Mouse (Mus musculus) embryonic facial prominence, embryonic 13.5 days (tissue): ENCODE data around the gene Vps13d. TPM values are rescaled to one million over a fixed set of nuclear protein-coding genes. Genes with fewer than 3 reads are reported as not detected.

Source experiments
- ATAC-seq: fragments of 200-750 bp; cut with Nextera tagmentation; 2 replicates; pipeline ENCODE4 v1.8.0; 2017; ENCODE audit warnings: low read depth; ENCODE audit not compliant: insufficient number of reproducible peaks, insufficient read depth, low FRiP score, low TSS enrichment
- H3K27ac ChIP-seq: fragments of 300-500 bp; sonication (generic); 2 replicates; pipeline ENCODE4 v1.5.1; 2015; ENCODE audit warnings: moderate library complexity, mild to moderate bottlenecking, inconsistent platforms
- H3K27me3 ChIP-seq: fragments of 300-500 bp; sonication (generic); 2 replicates; pipeline ENCODE4 v1.6.1; 2015; ENCODE audit warnings: mild to moderate bottlenecking, inconsistent platforms
- H3K36me3 ChIP-seq: fragments of 300-500 bp; sonication (generic); 2 replicates; pipeline ENCODE4 v1.6.1; 2015; ENCODE audit warnings: mild to moderate bottlenecking, inconsistent platforms
- H3K4me1 ChIP-seq: fragments of 300-500 bp; sonication (generic); 2 replicates; pipeline ENCODE4 v1.6.1; 2015; ENCODE audit warnings: inconsistent platforms
- H3K4me2 ChIP-seq: fragments of 300-500 bp; sonication (generic); 2 replicates; pipeline ENCODE4 v1.6.1; 2015; ENCODE audit warnings: moderate library complexity, mild to moderate bottlenecking, inconsistent platforms
- H3K4me3 ChIP-seq: fragments of 300-500 bp; sonication (generic); 2 replicates; pipeline ENCODE4 v1.5.1; 2015; ENCODE audit warnings: mild to moderate bottlenecking, inconsistent platforms
- H3K9ac ChIP-seq: fragments of 300-500 bp; sonication (generic); 2 replicates; pipeline ENCODE4 v1.6.1; 2015; ENCODE audit warnings: mild to moderate bottlenecking, inconsistent platforms
- H3K9me3 ChIP-seq: fragments of 300-500 bp; sonication (generic); 2 replicates; pipeline ENCODE4 v1.6.1; 2016; ENCODE audit warnings: inconsistent platforms
- WGBS: fragments of 180-500 bp; shearing (Covaris S2); methylation state at CpG from one replicate; pipeline ENCODE4 v1.1.7; 2015; ENCODE audit warnings: mixed read lengths; 5-methylcytosine and 5-hydroxymethylcytosine counted together
- polyA plus RNA-seq: library from polyadenylated mRNA; unstranded; fragments of >200 nt; fragmentation: Nextera tagmentation; extraction: Ambion mirVana; gene quantifications from 2 replicates; pipeline ENCODE4 v1.2.1, GENCODE M21; 2015

The Vps13d gene
- polyA plus RNA-seq, 1 experiment from 2014 or later: 6.7 TPM

GRCm38 (mm10) chr4:144957721-144958120, 237.1 kb downstream of the Vps13d start:
- Histone ChIP-seq H3K9me3 (no peaks in the 10 kb centered on the region), H3K4me1 (peaks cover 5% of the 10 kb centered on the region), H3K27me3 (no peaks in the 10 kb centered on the region), H3K4me3 (no peak overlapping the region), H3K9ac (no peak overlapping the region), H3K27ac (no peak overlapping the region), H3K36me3 (no peaks in the 10 kb centered on the region), H3K4me2 (no peak overlapping the region)
- WGBS: 87% methylated on average over 2 of the region's 2 CpGs
- ATAC-seq: no peak

GRCm38 (mm10) chr4:144957186-144957585, 237.6 kb downstream of the Vps13d start:
- peaks cover 5% of the 10 kb centered on the region for H3K4me1 ChIP-seq
- H3K9me3 ChIP-seq: no peaks in the 10 kb centered on the region
- no peak overlapping the region for H3K27ac ChIP-seq
- 80% methylated on average over 4 of the region's 4 CpGs for WGBS
- H3K4me2 ChIP-seq: no peak overlapping the region
- no peak overlapping the region for H3K9ac ChIP-seq
- no peaks in the 10 kb centered on the region for H3K27me3 ChIP-seq
- no peak overlapping the region for H3K4me3 ChIP-seq
- H3K36me3 ChIP-seq: no peaks in the 10 kb centered on the region
- ATAC-seq: no peak

GRCm38 (mm10) chr4:144956293-144956692, 238.5 kb downstream of the Vps13d start:
- no peak overlapping the region for H3K9ac ChIP-seq
- WGBS: 85% methylated on average over 1 of the region's 1 CpGs
- peaks cover 5% of the 10 kb centered on the region for H3K4me1 ChIP-seq
- no peaks in the 10 kb centered on the region for H3K9me3 ChIP-seq
- no peaks in the 10 kb centered on the region for H3K36me3 ChIP-seq
- ATAC-seq: no peak
- H3K27me3 ChIP-seq: no peaks in the 10 kb centered on the region
- H3K27ac ChIP-seq: no peak overlapping the region
- H3K4me3 ChIP-seq: no peak overlapping the region
- no peak overlapping the region for H3K4me2 ChIP-seq

- Histone ChIP-seq H3K9me3 (no peaks in the 10 kb centered on the region), H3K9ac (no peak overlapping the region), H3K4me1 (peaks cover 5% of the 10 kb centered on the region), H3K4me3 (no peak overlapping the region), H3K27ac (no peak overlapping the region), H3K4me2 (no peak overlapping the region), H3K27me3 (no peaks in the 10 kb centered on the region), H3K36me3 (no peaks in the 10 kb centered on the region)
- ATAC-seq: no peak
- WGBS: 88% methylated on average over 1 of the region's 1 CpGs
These were observed 238.9 kb downstream of the Vps13d start for GRCm38 (mm10) chr4:144955863-144956262.

- no peak overlapping the region for H3K9ac ChIP-seq
- no peaks in the 10 kb centered on the region for H3K27me3 ChIP-seq
- ATAC-seq: no peak
- H3K27ac ChIP-seq: no peak overlapping the region
- WGBS: 86% methylated on average over 1 of the region's 1 CpGs
- H3K9me3 ChIP-seq: no peaks in the 10 kb centered on the region
- peaks cover 15% of the 10 kb centered on the region for H3K4me1 ChIP-seq
- no peaks in the 10 kb centered on the region for H3K36me3 ChIP-seq
- H3K4me2 ChIP-seq: no peak overlapping the region
- no peak overlapping the region for H3K4me3 ChIP-seq
These were observed 241.4 kb downstream of the Vps13d start for GRCm38 (mm10) chr4:144953421-144953820.

- no peak for ATAC-seq
- no peak overlapping the region for H3K27ac ChIP-seq
- H3K36me3 ChIP-seq: no peaks in the 10 kb centered on the region
- H3K9ac ChIP-seq: no peak overlapping the region
- peaks cover 15% of the 10 kb centered on the region for H3K4me1 ChIP-seq
- no peak overlapping the region for H3K4me2 ChIP-seq
- H3K9me3 ChIP-seq: no peaks in the 10 kb centered on the region
- no peaks in the 10 kb centered on the region for H3K27me3 ChIP-seq
- no peak overlapping the region for H3K4me3 ChIP-seq
- 85% methylated on average over 7 of the region's 7 CpGs for WGBS
These were observed 242.9 kb downstream of the Vps13d start for GRCm38 (mm10) chr4:144951859-144952258.

GRCm38 (mm10) chr4:144950883-144951282, 243.9 kb downstream of the Vps13d start:
- no peak overlapping the region for H3K9ac ChIP-seq
- H3K4me2 ChIP-seq: no peak overlapping the region
- no peak overlapping the region for H3K4me3 ChIP-seq
- ATAC-seq: no peak
- no peaks in the 10 kb centered on the region for H3K27me3 ChIP-seq
- no peaks in the 10 kb centered on the region for H3K36me3 ChIP-seq
- H3K9me3 ChIP-seq: no peaks in the 10 kb centered on the region
- WGBS: 84% methylated on average over 3 of the region's 3 CpGs
- peaks cover 15% of the 10 kb centered on the region for H3K4me1 ChIP-seq
- no peak overlapping the region for H3K27ac ChIP-seq

GRCm38 (mm10) chr4:144950327-144950711, 244.5 kb downstream of the Vps13d start:
- Histone ChIP-seq H3K4me2 (no peak overlapping the region), H3K27me3 (no peaks in the 10 kb centered on the region), H3K36me3 (no peaks in the 10 kb centered on the region), H3K9ac (no peak overlapping the region), H3K9me3 (no peaks in the 10 kb centered on the region), H3K4me1 (peaks cover 15% of the 10 kb centered on the region), H3K27ac (no peak overlapping the region), H3K4me3 (no peak overlapping the region)
- WGBS: 60% methylated on average over 3 of the region's 3 CpGs
- no peak for ATAC-seq

GRCm38 (mm10) chr4:144949441-144950326, 245.1 kb downstream of the Vps13d start:
- no peak overlapping the region for H3K4me3 ChIP-seq
- 0 out of 2 replicates have a peak, but pooled peaks have one; percentile 48 for ATAC-seq
- peaks cover 15% of the 10 kb centered on the region for H3K4me1 ChIP-seq
- H3K4me2 ChIP-seq: no peak overlapping the region
- 26% methylated on average over 9 of the region's 9 CpGs for WGBS
- no peaks in the 10 kb centered on the region for H3K9me3 ChIP-seq
- no peaks in the 10 kb centered on the region for H3K36me3 ChIP-seq
- H3K27ac ChIP-seq: no peak overlapping the region; the same call in 1 of the 2 replicates
- H3K27me3 ChIP-seq: no peaks in the 10 kb centered on the region
- 0 out of 2 replicates have a peak overlapping the region, but pooled peaks have one; percentile 1 for H3K9ac ChIP-seq

- no peaks in the 10 kb centered on the region for H3K27me3 ChIP-seq
- peaks cover 15% of the 10 kb centered on the region for H3K4me1 ChIP-seq
- no peak overlapping the region for H3K27ac ChIP-seq
- no peaks in the 10 kb centered on the region for H3K36me3 ChIP-seq
- no peak overlapping the region for H3K4me2 ChIP-seq
- no peak overlapping the region for H3K4me3 ChIP-seq
- H3K9me3 ChIP-seq: no peaks in the 10 kb centered on the region
- WGBS: 64% methylated on average over 6 of the region's 6 CpGs
- ATAC-seq: no peak
- H3K9ac ChIP-seq: no peak overlapping the region
These were observed 246.9 kb downstream of the Vps13d start for GRCm38 (mm10) chr4:144947738-144948390.

GRCm38 (mm10) chr4:144943273-144943672, 251.5 kb downstream of the Vps13d start:
- Histone ChIP-seq H3K4me3 (no peak overlapping the region), H3K27ac (no peak overlapping the region), H3K4me1 (no peaks in the 10 kb centered on the region), H3K4me2 (no peak overlapping the region), H3K9me3 (no peaks in the 10 kb centered on the region), H3K36me3 (no peaks in the 10 kb centered on the region), H3K9ac (no peak overlapping the region), H3K27me3 (no peaks in the 10 kb centered on the region)
- no peak for ATAC-seq
- WGBS: 82% methylated on average over 5 of the region's 5 CpGs

GRCm38 (mm10) chr4:144942433-144942832, 252.4 kb downstream of the Vps13d start:
- Histone ChIP-seq H3K36me3 (no peaks in the 10 kb centered on the region), H3K9ac (no peak overlapping the region), H3K9me3 (no peaks in the 10 kb centered on the region), H3K27ac (no peak overlapping the region), H3K27me3 (no peaks in the 10 kb centered on the region), H3K4me3 (no peak overlapping the region), H3K4me2 (no peak overlapping the region), H3K4me1 (no peaks in the 10 kb centered on the region)
- ATAC-seq: no peak
- WGBS: 88% methylated on average over 3 of the region's 3 CpGs
